Mouse (Mus musculus): ENCODE measurements at regions not wholly inside any gene's neighbourhood (a gene's known extent, or its start where the extent isn't known, plus 50 kb on each side); places are given as distances from the start of the nearest gene placed in this dataset.

DNA sequence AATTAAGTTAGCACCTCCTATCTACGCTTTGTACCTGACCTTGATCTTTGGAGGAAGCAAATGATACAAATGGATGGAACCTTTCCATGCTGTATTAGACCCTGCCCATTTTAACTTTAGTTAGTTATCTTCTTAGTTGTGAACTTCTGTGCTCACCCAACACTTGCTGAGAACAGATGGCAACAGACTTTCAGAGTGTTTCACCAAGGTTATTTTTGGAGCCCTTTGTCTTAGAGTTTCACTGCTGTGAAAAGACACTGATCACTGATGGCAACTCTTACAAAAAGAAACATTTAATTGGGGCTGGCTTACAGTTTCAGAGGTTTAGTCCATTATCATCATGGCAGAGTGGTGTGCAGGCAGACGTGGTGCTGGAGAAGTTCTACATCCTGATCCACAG is 88.8 kb upstream of the Zfp746 start:
- no peak for DNase-seq (ENCODE audit: low read depth, low spot score)

DNA sequence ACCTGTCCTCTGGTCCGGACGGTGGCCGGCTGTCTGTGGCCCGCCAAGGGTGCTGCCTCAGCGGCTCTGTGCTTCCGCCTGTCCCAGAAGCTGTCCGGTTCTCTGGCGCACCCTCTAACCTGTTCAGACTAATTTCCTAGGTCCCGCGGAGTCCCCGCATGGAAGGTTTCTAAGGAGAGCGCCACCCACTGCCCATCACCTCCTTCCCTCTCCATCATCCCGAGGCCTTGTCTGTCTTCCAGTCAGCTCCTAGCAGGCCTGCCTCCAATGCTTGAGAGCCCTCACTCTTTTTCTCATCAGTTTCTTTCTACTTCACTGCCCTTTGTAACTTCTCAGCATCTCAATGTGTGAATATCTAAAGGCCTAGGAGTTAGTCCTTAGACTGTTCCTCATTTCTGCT is 86.4 kb upstream of the Zfp746 start:
- DNase-seq (ENCODE audit: low read depth, low spot score), result peak; percentile 7

DNA sequence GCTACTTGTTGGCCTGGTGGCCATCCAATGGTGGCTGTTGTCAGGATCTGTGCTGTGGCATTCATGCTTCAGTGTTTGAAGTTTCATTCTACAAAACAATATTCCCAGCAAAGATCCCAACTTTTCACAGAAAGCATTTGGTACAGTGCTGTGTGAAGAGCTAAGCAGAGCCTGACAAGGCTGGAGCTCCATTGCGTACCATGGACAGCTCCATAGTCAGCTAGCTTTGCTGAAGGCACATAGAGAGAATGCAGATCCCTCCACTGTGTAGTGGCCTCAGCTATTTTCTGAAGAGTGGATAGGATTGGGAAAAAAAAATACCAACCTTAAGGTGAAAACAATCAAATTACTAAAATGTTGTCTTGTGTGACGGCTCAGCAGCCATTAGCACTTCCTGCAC is 50.5 kb upstream of the Zfp746 start:
- peak; percentile 16 for DNase-seq (ENCODE audit: low read depth, low spot score)

All from WW6 (cell line).